9 mouse cellular contexts compared by ENCODE assay signal in the genomic region with DNA sequence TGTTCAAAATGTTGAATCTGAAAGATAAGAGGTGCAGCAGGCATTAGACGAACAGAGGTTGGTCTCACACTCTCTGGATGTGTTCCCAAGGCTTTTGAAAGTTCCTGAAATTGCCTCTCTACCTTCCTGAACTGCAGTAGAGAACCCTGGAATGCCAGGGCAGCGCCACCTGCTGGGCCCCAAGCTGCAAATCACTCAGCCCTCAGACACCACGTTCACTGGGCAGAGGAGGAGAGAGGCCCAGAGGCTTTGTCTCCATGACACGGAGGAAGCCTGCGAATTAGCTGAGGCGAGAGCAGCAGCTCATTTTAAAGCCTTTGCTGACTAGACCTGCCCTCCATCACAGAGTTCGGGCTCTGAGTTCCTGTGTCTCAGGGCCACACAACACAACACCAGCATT. TPM values are rescaled to one million over a fixed set of nuclear protein-coding genes. Genes with fewer than 3 reads are reported as not detected.
DNase-seq lines count a peak whose midpoint lies in the region; ATAC-seq and TF ChIP-seq lines count a peak whose summit lies in the region.
"Had no signal": no experiment of that assay in that cellular context is flagged by ENCODE, and none has a peak within 500 bp of the region (broad histone marks: within the 10 kb centered on the region; RNA-seq: fewer than 3 reads in every experiment).

No protein-coding gene starts in this region.

- no peak overlapping the region for H3K4me3 ChIP-seq in forebrain, embryonic 12.5 days (replicated peaks)
- no peak overlapping the region for H3K4me3 ChIP-seq in hindbrain, embryonic 11.5 days (ENCODE audit: low read depth, low read length)
- H3K4me3 ChIP-seq in lung, postnatal 0 days (ENCODE audit: low read depth, low read length) = no peak overlapping the region

- H3K9me3 ChIP-seq in forebrain, embryonic 12.5 days = no peaks in the 10 kb centered on the region
- H3K9me3 ChIP-seq in hindbrain, embryonic 11.5 days (ENCODE audit: control insufficient read depth, low read length) = no peaks in the 10 kb centered on the region
- no peaks in the 10 kb centered on the region for H3K9me3 ChIP-seq in lung, postnatal 0 days (ENCODE audit: low read length)

- H3K4me1 ChIP-seq in forebrain, embryonic 12.5 days = no peaks in the 10 kb centered on the region
- no peaks in the 10 kb centered on the region for H3K4me1 ChIP-seq in hindbrain, embryonic 11.5 days (replicated peaks; ENCODE audit: control insufficient read depth, insufficient read depth, low read length)
- no peaks in the 10 kb centered on the region for H3K4me1 ChIP-seq in lung, postnatal 0 days (ENCODE audit: insufficient read depth, low read depth, low read length)

- no peak overlapping the region; the same call in 1 of the 2 replicates for H3K27ac ChIP-seq in forebrain, embryonic 12.5 days
- H3K27ac ChIP-seq in hindbrain, embryonic 11.5 days (ENCODE audit: low read depth, low read length) = no peak overlapping the region
- no peak overlapping the region for H3K27ac ChIP-seq in lung, postnatal 0 days (ENCODE audit: low read length)
- H3K27ac ChIP-seq: macrophage had no signal

- peak; percentile 82 for DNase-seq in Muller cell, postnatal 12 days (ENCODE audit: inconsistent ontology term)
- peak; percentile 63 for DNase-seq in c-Kit-positive CD71-positive TER-119-positive erythroid progenitor cells, embryonic 14.5 days (ENCODE audit: low spot score)
- DNase-seq in hindbrain, embryonic 11.5 days (ENCODE audit: low spot score) = peak; percentile 88
- DNase-seq in layer of hippocampus, postnatal 14 days (ENCODE audit: low spot score in 2 of 2) = peak; percentile 57
- peak; percentile 85 for DNase-seq in lung, postnatal 0 days (ENCODE audit: low spot score)
- DNase-seq in retina, embryonic 14.5 days (ENCODE audit: low spot score) = peak; percentile 87
- DNase-seq in urinary bladder, postnatal 25 days (ENCODE audit: low spot score) = peak; percentile 62

- H3K9ac ChIP-seq in forebrain, embryonic 12.5 days = no peak overlapping the region
- H3K9ac ChIP-seq in hindbrain, embryonic 11.5 days (ENCODE audit: low read depth, low read length) = no peak overlapping the region
- H3K9ac ChIP-seq in lung, postnatal 0 days (replicated peaks; ENCODE audit: low read depth) = no peak overlapping the region

- TF ChIP-seq EP300 in lung, postnatal 0 days (IDR thresholded peaks at IDR 0.05) = no peak

- H3K4me2 ChIP-seq in forebrain, embryonic 12.5 days = no peak overlapping the region
- H3K4me2 ChIP-seq in hindbrain, embryonic 11.5 days (replicated peaks; ENCODE audit: low read depth, low read length) = no peak overlapping the region
- no peak overlapping the region for H3K4me2 ChIP-seq in lung, postnatal 0 days (replicated peaks; ENCODE audit: low read depth, low read length)

- peak; percentile 58; the same call in 1 of the 2 replicates for ATAC-seq in forebrain, embryonic 12.5 days (ENCODE audit: low FRiP score)
- peak; percentile 43; the same call in 1 of the 2 replicates for ATAC-seq in hindbrain, embryonic 11.5 days (ENCODE audit: low FRiP score)
- peak; percentile 83 for ATAC-seq in lung, postnatal 0 days

- WGBS in forebrain, embryonic 12.5 days = 13% methylated on average over 7 of the region's 7 CpGs
- 18% methylated on average over 7 of the region's 7 CpGs for WGBS in hindbrain, embryonic 11.5 days
- 8% methylated on average over 7 of the region's 7 CpGs for WGBS in lung, postnatal 0 days

- peaks cover 76% of the 10 kb centered on the region for H3K36me3 ChIP-seq in forebrain, embryonic 12.5 days (replicated peaks)
- peaks cover 17% of the 10 kb centered on the region for H3K36me3 ChIP-seq in hindbrain, embryonic 11.5 days (ENCODE audit: control insufficient read depth, insufficient read depth, low read length)
- peaks cover 47% of the 10 kb centered on the region for H3K36me3 ChIP-seq in lung, postnatal 0 days (ENCODE audit: insufficient read depth, low read length)

- no peaks in the 10 kb centered on the region for H3K27me3 ChIP-seq in forebrain, embryonic 12.5 days
- no peaks in the 10 kb centered on the region for H3K27me3 ChIP-seq in hindbrain, embryonic 11.5 days (ENCODE audit: control insufficient read depth, insufficient read depth, low read length)
- H3K27me3 ChIP-seq in lung, postnatal 0 days (replicated peaks; ENCODE audit: insufficient read depth, low read length) = no peaks in the 10 kb centered on the region

- TF ChIP-seq CTCF in lung, postnatal 0 days (IDR thresholded peaks at IDR 0.05) = peak; percentile 95

RNA-seq across cellular contexts. Expression of a gene that starts 20.8 kb away (rescaled TPM):
- 33.0 and 34.5 TPM in 2 replicates for polyA plus RNA-seq in forebrain, embryonic 12.5 days (2016; fragmentation: Nextera tagmentation; extraction: Ambion mirVana)
- polyA plus RNA-seq in hindbrain, embryonic 11.5 days (2014; fragmentation: Nextera tagmentation; extraction: Ambion mirVana) = 29.6 and 30.9 TPM in 2 replicates
- total RNA-seq in layer of hippocampus, postnatal 14 days (2021) = 10 to 100 TPM; 20.0 to 23.4 TPM
- polyA plus RNA-seq in lung, postnatal 0 days (2015; fragmentation: Nextera tagmentation; extraction: Ambion mirVana) = 7.9 and 8.5 TPM in 2 replicates
